Mouse (Mus musculus): ENCODE measurements at regions not wholly inside any gene's neighbourhood (a gene's known extent, or its start where the extent isn't known, plus 50 kb on each side); places are given as distances from the start of the nearest gene placed in this dataset.

GRCm38 (mm10) chr3:149436944-149437343, 446.6 kb upstream of the Adgrl2 start:
- Histone ChIP-seq H3K4me1 (no peaks in the 10 kb centered on the region), H3K36me3 (no peaks in the 10 kb centered on the region), H3K27me3 (no peaks in the 10 kb centered on the region), H3K27ac (no peak overlapping the region), H3K4me3 (replicated peaks) (no peak overlapping the region), H3K9me3 (replicated peaks) (no peaks in the 10 kb centered on the region), H3K4me2 (no peak overlapping the region), H3K9ac (no peak overlapping the region)
- ATAC-seq (replicated peaks; ENCODE audit: low FRiP score) = no peak
- WGBS = 87% methylated on average over 6 of the region's 6 CpGs

DNA sequence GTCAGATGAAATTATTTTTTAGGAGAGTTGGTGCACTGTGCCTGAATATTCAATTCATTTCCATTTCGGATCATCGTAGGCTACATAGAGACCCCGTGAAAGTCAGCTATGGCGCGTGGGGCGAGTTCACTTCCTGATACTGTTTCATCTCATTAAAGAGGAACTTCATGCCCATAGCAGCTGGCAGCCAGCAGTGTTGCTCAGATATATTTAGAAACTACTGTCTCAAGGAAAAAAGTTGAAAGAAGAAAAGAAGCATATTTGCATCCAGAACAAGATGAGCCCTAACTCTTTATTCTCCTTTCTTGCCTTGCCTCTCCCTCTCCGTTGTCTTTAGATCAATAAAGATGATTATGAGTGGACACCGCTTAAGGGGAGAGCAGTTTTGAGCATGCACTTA, 446.1 kb upstream of the Adgrl2 start:
- H3K9me3 ChIP-seq (replicated peaks) = no peaks in the 10 kb centered on the region
- no peak for ATAC-seq (replicated peaks; ENCODE audit: low FRiP score)
- no peak overlapping the region for H3K4me2 ChIP-seq
- 88% methylated on average over 8 of the region's 8 CpGs for WGBS
- H3K4me1 ChIP-seq = no peaks in the 10 kb centered on the region
- H3K9ac ChIP-seq = no peak overlapping the region
- no peak overlapping the region for H3K4me3 ChIP-seq (replicated peaks)
- H3K27me3 ChIP-seq = no peaks in the 10 kb centered on the region
- no peak overlapping the region for H3K27ac ChIP-seq
- no peaks in the 10 kb centered on the region for H3K36me3 ChIP-seq

DNA sequence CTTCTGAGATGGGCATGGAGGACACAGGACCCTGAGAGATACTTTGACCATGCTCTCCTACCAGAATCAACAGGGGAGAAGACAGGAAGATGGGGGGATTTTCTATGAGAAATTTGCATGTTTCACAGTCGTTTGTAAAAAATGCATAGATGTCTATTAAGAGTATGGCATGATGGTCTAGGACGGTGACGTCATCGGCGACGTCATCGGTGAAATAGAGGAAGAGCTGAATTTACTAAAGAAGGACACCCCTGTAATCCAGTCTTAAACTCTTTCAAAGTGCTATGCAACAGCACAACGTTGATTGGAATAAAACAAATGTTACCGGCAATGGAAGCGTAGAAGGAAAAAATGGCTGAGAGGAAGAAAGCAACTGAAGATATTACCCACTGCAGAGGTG, 441.4 kb upstream of the Adgrl2 start:
- no peaks in the 10 kb centered on the region for H3K9me3 ChIP-seq (replicated peaks)
- H3K9ac ChIP-seq = no peak overlapping the region
- no peaks in the 10 kb centered on the region for H3K4me1 ChIP-seq
- H3K4me3 ChIP-seq (replicated peaks) = no peak overlapping the region
- H3K4me2 ChIP-seq = no peak overlapping the region
- 95% methylated on average over 10 of the region's 10 CpGs for WGBS
- H3K27me3 ChIP-seq = no peaks in the 10 kb centered on the region
- H3K36me3 ChIP-seq = no peaks in the 10 kb centered on the region
- H3K27ac ChIP-seq = no peak overlapping the region
- no peak for ATAC-seq (replicated peaks; ENCODE audit: low FRiP score)

GRCm38 (mm10) chr3:149426023-149426759, 435.8 kb upstream of the Adgrl2 start:
- no peaks in the 10 kb centered on the region for H3K4me1 ChIP-seq
- ATAC-seq (replicated peaks; ENCODE audit: low FRiP score) = no peak
- WGBS = 77% methylated on average over 18 of the region's 18 CpGs
- H3K4me2 ChIP-seq = no peak overlapping the region
- no peaks in the 10 kb centered on the region for H3K27me3 ChIP-seq
- H3K36me3 ChIP-seq = no peaks in the 10 kb centered on the region
- no peak overlapping the region for H3K4me3 ChIP-seq (replicated peaks)
- H3K27ac ChIP-seq = no peak overlapping the region
- no peaks in the 10 kb centered on the region for H3K9me3 ChIP-seq (replicated peaks)
- H3K9ac ChIP-seq = no peak overlapping the region

GRCm38 (mm10) chr3:149424306-149424705, 434.0 kb upstream of the Adgrl2 start:
- no peak overlapping the region for H3K9ac ChIP-seq
- H3K4me1 ChIP-seq = no peaks in the 10 kb centered on the region
- no peak for ATAC-seq (replicated peaks; ENCODE audit: low FRiP score)
- no peak overlapping the region for H3K4me2 ChIP-seq
- 85% methylated on average over 1 of the region's 1 CpGs for WGBS
- H3K9me3 ChIP-seq (replicated peaks) = no peaks in the 10 kb centered on the region
- no peaks in the 10 kb centered on the region for H3K27me3 ChIP-seq
- H3K27ac ChIP-seq = no peak overlapping the region
- H3K4me3 ChIP-seq (replicated peaks) = no peak overlapping the region
- no peaks in the 10 kb centered on the region for H3K36me3 ChIP-seq

DNA sequence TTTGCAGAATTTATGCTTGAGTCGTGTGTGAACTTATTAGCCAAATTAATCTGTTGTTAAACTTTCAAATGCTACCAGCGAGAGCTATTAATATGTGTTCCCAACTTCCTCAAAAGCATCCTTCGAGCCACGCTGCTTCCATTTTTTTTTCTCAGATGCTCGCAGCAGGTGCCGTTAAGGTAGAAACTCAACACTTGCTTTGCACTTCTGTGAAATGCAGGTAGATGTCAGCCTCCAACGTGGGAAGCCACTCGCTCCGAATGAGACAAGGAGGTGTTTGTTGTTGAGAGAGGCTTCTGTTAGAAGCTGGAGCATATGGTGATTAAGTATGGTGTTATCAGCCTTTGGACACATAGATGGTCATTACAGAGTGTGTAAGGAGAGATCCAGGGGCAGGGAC, 433.1 kb upstream of the Adgrl2 start:
- no peaks in the 10 kb centered on the region for H3K9me3 ChIP-seq (replicated peaks)
- H3K27ac ChIP-seq = no peak overlapping the region
- no peak for ATAC-seq (replicated peaks; ENCODE audit: low FRiP score)
- no peaks in the 10 kb centered on the region for H3K36me3 ChIP-seq
- H3K4me2 ChIP-seq = no peak overlapping the region
- H3K27me3 ChIP-seq = no peaks in the 10 kb centered on the region
- no peaks in the 10 kb centered on the region for H3K4me1 ChIP-seq
- no peak overlapping the region for H3K9ac ChIP-seq
- H3K4me3 ChIP-seq (replicated peaks) = no peak overlapping the region
- WGBS = 67% methylated on average over 9 of the region's 9 CpGs

DNA sequence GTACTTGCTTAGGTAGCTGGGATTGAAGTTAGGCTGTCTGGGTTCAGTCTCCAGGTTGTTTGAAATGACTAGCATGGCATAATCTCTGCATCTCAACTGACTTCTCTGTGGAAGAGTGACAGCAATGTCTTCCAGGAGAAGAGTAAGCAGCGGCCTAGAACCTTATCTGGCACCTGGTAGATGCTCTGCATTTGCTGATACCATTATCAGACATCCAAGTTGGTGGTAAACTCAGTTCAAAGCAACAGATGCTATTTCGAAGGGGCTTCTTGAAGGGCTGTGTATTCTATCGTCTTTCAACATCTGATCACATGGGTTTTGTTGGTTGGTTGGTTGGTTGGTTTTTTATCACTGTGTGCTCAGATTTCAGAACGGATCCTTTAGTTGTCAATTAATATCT, 424.7 kb upstream of the Adgrl2 start:
- 86% methylated on average over 4 of the region's 4 CpGs for WGBS
- no peak overlapping the region for H3K9ac ChIP-seq

DNA sequence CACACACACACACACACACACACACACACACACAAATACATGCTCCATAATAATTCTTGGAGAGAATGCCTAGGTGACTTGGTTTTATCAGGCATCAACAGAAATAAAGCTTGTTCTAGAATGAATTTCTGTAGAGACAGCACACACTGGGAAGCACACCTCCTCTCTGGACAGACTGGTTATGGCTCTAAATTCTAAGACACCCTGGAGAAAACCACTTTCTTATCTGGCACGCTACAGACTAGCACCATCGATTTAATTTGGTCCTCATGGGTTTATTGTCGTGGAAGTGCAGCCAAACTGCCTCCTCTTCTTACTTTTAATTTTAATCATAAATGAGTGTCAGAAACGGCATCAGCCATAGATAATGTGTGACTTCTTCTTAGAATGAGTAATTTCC, 422.8 kb upstream of the Adgrl2 start:
- H3K9ac ChIP-seq = no peak overlapping the region
- H3K4me1 ChIP-seq = no peaks in the 10 kb centered on the region
- 67% methylated on average over 4 of the region's 4 CpGs for WGBS
- no peaks in the 10 kb centered on the region for H3K27me3 ChIP-seq
- H3K27ac ChIP-seq = no peak overlapping the region
- H3K36me3 ChIP-seq = no peaks in the 10 kb centered on the region
- H3K4me3 ChIP-seq (replicated peaks) = no peak overlapping the region
- H3K4me2 ChIP-seq = no peak overlapping the region
- no peak for ATAC-seq (replicated peaks; ENCODE audit: low FRiP score)
- H3K9me3 ChIP-seq (replicated peaks) = no peaks in the 10 kb centered on the region

More for the DNA sequence above, 424.7 kb upstream of the Adgrl2 start:
- H3K27me3 ChIP-seq = no peaks in the 10 kb centered on the region
- H3K4me2 ChIP-seq = no peak overlapping the region
- H3K36me3 ChIP-seq = no peaks in the 10 kb centered on the region
- H3K9me3 ChIP-seq (replicated peaks) = no peaks in the 10 kb centered on the region
- H3K4me3 ChIP-seq (replicated peaks) = no peak overlapping the region
- no peaks in the 10 kb centered on the region for H3K4me1 ChIP-seq
- no peak overlapping the region for H3K27ac ChIP-seq
- ATAC-seq (replicated peaks; ENCODE audit: low FRiP score) = no peak

DNA sequence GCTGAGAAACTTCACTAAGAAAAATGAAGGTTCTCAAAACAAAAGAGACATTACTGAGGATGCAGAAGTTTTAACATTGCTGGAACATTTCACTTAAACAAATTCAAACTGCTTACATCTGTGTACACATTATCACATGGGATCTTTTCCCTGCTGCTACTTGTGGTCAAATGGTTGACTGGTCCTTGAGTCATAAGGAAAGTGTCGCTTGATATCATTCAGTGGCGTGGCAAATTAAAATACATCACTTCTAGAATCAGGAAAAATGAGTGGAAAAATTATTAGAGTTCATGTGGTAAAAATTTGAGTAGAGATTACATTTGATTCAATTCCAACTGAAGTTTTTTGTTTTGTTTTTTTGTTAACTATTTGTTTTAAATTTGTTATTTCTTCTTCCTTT, 420.2 kb upstream of the Adgrl2 start:
- Histone ChIP-seq H3K9me3 (replicated peaks) (no peaks in the 10 kb centered on the region), H3K4me3 (replicated peaks) (no peak overlapping the region), H3K4me1 (no peaks in the 10 kb centered on the region), H3K27ac (no peak overlapping the region), H3K27me3 (no peaks in the 10 kb centered on the region), H3K9ac (no peak overlapping the region), H3K4me2 (no peak overlapping the region), H3K36me3 (no peaks in the 10 kb centered on the region)
- no peak for ATAC-seq (replicated peaks; ENCODE audit: low FRiP score)
- WGBS = 86% methylated on average over 2 of the region's 2 CpGs

DNA sequence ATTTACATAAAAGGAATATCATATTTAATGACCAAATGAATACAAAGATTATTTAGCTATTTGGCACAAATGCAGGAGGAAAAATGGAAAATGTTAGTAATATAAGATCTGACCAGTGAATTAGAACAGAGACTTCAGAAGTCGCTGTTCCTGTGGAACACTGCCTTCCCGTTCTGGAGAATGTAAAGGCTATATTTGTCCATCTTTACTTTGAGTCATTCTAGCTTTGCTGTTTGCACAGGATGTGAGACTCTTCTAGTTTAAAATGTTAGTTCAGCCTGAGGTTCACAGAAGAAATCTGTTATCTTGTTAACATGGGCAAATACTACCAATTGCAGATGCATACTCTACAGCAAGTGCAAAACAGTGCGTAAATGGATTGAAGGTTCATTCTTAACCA, 418.5 kb upstream of the Adgrl2 start:
- Histone ChIP-seq H3K4me1 (no peaks in the 10 kb centered on the region), H3K4me2 (no peak overlapping the region), H3K27ac (no peak overlapping the region), H3K9ac (no peak overlapping the region), H3K36me3 (no peaks in the 10 kb centered on the region), H3K9me3 (replicated peaks) (no peaks in the 10 kb centered on the region), H3K4me3 (replicated peaks) (no peak overlapping the region), H3K27me3 (no peaks in the 10 kb centered on the region)
- 84% methylated on average over 3 of the region's 3 CpGs for WGBS
- ATAC-seq (replicated peaks; ENCODE audit: low FRiP score) = no peak

GRCm38 (mm10) chr3:149405872-149406271, 415.5 kb upstream of the Adgrl2 start:
- H3K27me3 ChIP-seq = no peaks in the 10 kb centered on the region
- no peaks in the 10 kb centered on the region for H3K36me3 ChIP-seq
- WGBS = 70% methylated on average over 3 of the region's 3 CpGs
- no peaks in the 10 kb centered on the region for H3K9me3 ChIP-seq (replicated peaks)
- H3K4me3 ChIP-seq (replicated peaks) = no peak overlapping the region
- no peak for ATAC-seq (replicated peaks; ENCODE audit: low FRiP score)
- no peak overlapping the region for H3K4me2 ChIP-seq
- no peaks in the 10 kb centered on the region for H3K4me1 ChIP-seq
- no peak overlapping the region for H3K27ac ChIP-seq
- H3K9ac ChIP-seq = no peak overlapping the region

GRCm38 (mm10) chr3:149404691-149405090, 414.3 kb upstream of the Adgrl2 start:
- no peaks in the 10 kb centered on the region for H3K4me1 ChIP-seq
- no peaks in the 10 kb centered on the region for H3K27me3 ChIP-seq
- no peak overlapping the region for H3K4me2 ChIP-seq
- no peak overlapping the region for H3K27ac ChIP-seq
- no peaks in the 10 kb centered on the region for H3K36me3 ChIP-seq
- no peak for ATAC-seq (replicated peaks; ENCODE audit: low FRiP score)
- no peaks in the 10 kb centered on the region for H3K9me3 ChIP-seq (replicated peaks)
- 87% methylated on average over 14 of the region's 14 CpGs for WGBS
- no peak overlapping the region for H3K4me3 ChIP-seq (replicated peaks)
- no peak overlapping the region for H3K9ac ChIP-seq

- Histone ChIP-seq H3K4me2 (no peak overlapping the region), H3K27me3 (no peaks in the 10 kb centered on the region), H3K9me3 (replicated peaks) (no peaks in the 10 kb centered on the region), H3K9ac (no peak overlapping the region), H3K36me3 (no peaks in the 10 kb centered on the region), H3K4me1 (no peaks in the 10 kb centered on the region), H3K27ac (no peak overlapping the region), H3K4me3 (replicated peaks) (no peak overlapping the region)
- 76% methylated on average over 9 of the region's 9 CpGs for WGBS
- no peak for ATAC-seq (replicated peaks; ENCODE audit: low FRiP score)
These were observed 412.1 kb upstream of the Adgrl2 start for GRCm38 (mm10) chr3:149402496-149402895.

All from kidney, embryonic 15.5 days (tissue).